26 mouse cellular contexts compared by ENCODE assay signal in genomic region chr2:148634466-148634865, GRCm38 (mm10). TPM values are rescaled to one million over a fixed set of nuclear protein-coding genes. Genes with fewer than 3 reads are reported as not detected.
DNase-seq lines count a peak whose midpoint lies in the region; ATAC-seq and TF ChIP-seq lines count a peak whose summit lies in the region.
"Had no signal": no experiment of that assay in that cellular context is flagged by ENCODE, and none has a peak within 500 bp of the region (broad histone marks: within the 10 kb centered on the region; RNA-seq: fewer than 3 reads in every experiment).

No protein-coding gene starts in this region.

- no peak overlapping the region for H3K4me2 ChIP-seq in liver, postnatal 0 days (ENCODE audit: low read depth, low read length)
- H3K4me2 ChIP-seq: forebrain, embryonic 13.5 days; hindbrain, embryonic 14.5 days; liver, embryonic 15.5 days; neural tube, embryonic 13.5 days; stomach, embryonic 15.5 days had no signal

- no peaks in the 10 kb centered on the region for H3K4me1 ChIP-seq in liver, postnatal 0 days (ENCODE audit: insufficient read depth)
- H3K4me1 ChIP-seq: forebrain, embryonic 13.5 days; limb, embryonic 10.5 days; liver, embryonic 15.5 days; neural tube, embryonic 13.5 days; stomach, embryonic 15.5 days had no signal

- TF ChIP-seq EP300 in liver, postnatal 0 days (IDR thresholded peaks at IDR 0.05; ENCODE audit: low read depth), result no peak

- H3K9me3 ChIP-seq in liver, postnatal 0 days (ENCODE audit: low read length), result no peaks in the 10 kb centered on the region
- H3K9me3 ChIP-seq: forebrain, embryonic 13.5 days; limb, embryonic 10.5 days; liver, embryonic 15.5 days; neural tube, embryonic 13.5 days; stomach, embryonic 15.5 days had no signal

- WGBS in liver, postnatal 0 days (ENCODE audit: insufficient replicate concordance), result 77% methylated on average over 4 of the region's 4 CpGs

- H3K9ac ChIP-seq in liver, postnatal 0 days (replicated peaks), result no peak overlapping the region
- H3K9ac ChIP-seq: forebrain, embryonic 13.5 days; hindbrain, embryonic 14.5 days; liver, embryonic 15.5 days; neural tube, embryonic 13.5 days; stomach, embryonic 15.5 days had no signal

- no peaks in the 10 kb centered on the region for H3K36me3 ChIP-seq in liver, postnatal 0 days (replicated peaks; ENCODE audit: insufficient read depth, low read length)
- H3K36me3 ChIP-seq: limb, embryonic 10.5 days; liver, embryonic 15.5 days; neural tube, embryonic 13.5 days; stomach, embryonic 15.5 days had no signal

- no peak overlapping the region for H3K27ac ChIP-seq in liver, postnatal 0 days (ENCODE audit: low read depth)
- H3K27ac ChIP-seq: forebrain, embryonic 13.5 days; hindbrain, embryonic 14.5 days; limb, embryonic 10.5 days; liver, embryonic 15.5 days; macrophage; neural tube, embryonic 13.5 days; stomach, embryonic 15.5 days had no signal

- intact Hi-C loops in left cerebral cortex, postnatal 4 days (cut with DNase I), result no loop called here
- intact Hi-C loops in left cerebral cortex, postnatal 25 days (cut with DNase I), result no loop called here

- peak; percentile 98 for ATAC-seq in frontal cortex, adult (ENCODE audit: low TSS enrichment)
- no peak for ATAC-seq in liver, postnatal 0 days
- ATAC-seq: forebrain, embryonic 13.5 days; inflammation-experienced regulatory T-cells, adult 6 months; midbrain, embryonic 16.5 days had no signal

- TF ChIP-seq CTCF in liver, postnatal 0 days (IDR thresholded peaks at IDR 0.05; ENCODE audit: low read depth), result no peak

- no peak for DNase-seq in frontal cortex, postnatal 14 days (ENCODE audit: low spot score in 2 of 2)
- DNase-seq in left cerebral cortex, adult 18-20 months (ENCODE audit: low spot score in 2 of 2), result peak; percentile 31 to 35
- DNase-seq in left cerebral cortex, postnatal 4 days, result no peak
- DNase-seq in left cerebral cortex, postnatal 25 days (ENCODE audit: low spot score in 2 of 2), result peak; percentile 35 to 93
- no peak for DNase-seq in liver, postnatal 0 days
- DNase-seq in T-cell, adult 2 months (ENCODE audit: low spot score), result no peak
- DNase-seq: adrenal gland, postnatal 14 days; cerebellum, adult 9-10 months; heart, postnatal 4 days; kidney, adult 18-20 months; kidney, postnatal 4 days; liver; retina, postnatal 1 day; thymus, adult 18-20 months; thymus, postnatal 36 days had no signal

- H3K4me3 ChIP-seq in liver, postnatal 0 days (ENCODE audit: low read depth, low read length), result no peak overlapping the region
- H3K4me3 ChIP-seq: forebrain, embryonic 13.5 days; limb, embryonic 10.5 days; liver, embryonic 15.5 days; myocyte; neural tube, embryonic 13.5 days; stomach, embryonic 15.5 days had no signal

- no peaks in the 10 kb centered on the region for H3K27me3 ChIP-seq in liver, postnatal 0 days (ENCODE audit: insufficient read depth, low read length)
- H3K27me3 ChIP-seq: forebrain, embryonic 13.5 days; liver, embryonic 15.5 days; neural tube, embryonic 13.5 days; stomach, embryonic 15.5 days had no signal

RNA-seq across cellular contexts. Expression of gene Nxt1, which starts 37.9 kb away (rescaled TPM):
- total RNA-seq in left cerebral cortex, adult 18-20 months (2021), result 10 to 100 TPM; 12.9 to 15.9 TPM
- 10 to 100 TPM; 11.4 to 12.6 TPM for total RNA-seq in left cerebral cortex, postnatal 4 days (2021)
- 10 to 100 TPM; 11.6 to 13.5 TPM for total RNA-seq in left cerebral cortex, postnatal 25 days (2021)
- polyA plus RNA-seq in liver, postnatal 0 days (2015; fragmentation: Nextera tagmentation; extraction: Ambion mirVana), result 37.4 and 39.8 TPM in 2 replicates

RNA-seq across cellular contexts. Expression of gene Gzf1, which starts 46.4 kb away (rescaled TPM):
- total RNA-seq in left cerebral cortex, adult 18-20 months (2021), result 10 to 100 TPM; 29.5 to 31.5 TPM
- total RNA-seq in left cerebral cortex, postnatal 4 days (2021), result 10 to 100 TPM; 21.2 to 21.6 TPM
- total RNA-seq in left cerebral cortex, postnatal 25 days (2021), result 10 to 100 TPM; 28.9 to 30.9 TPM
- polyA plus RNA-seq in liver, postnatal 0 days (2015; fragmentation: Nextera tagmentation; extraction: Ambion mirVana), result 14.3 and 15.4 TPM in 2 replicates

Comparison
In these comparisons a context has a peak if more than half of its experiments do, and no peak if none do; other contexts are left out.
1. DNase-seq: peak in left cerebral cortex, adult 18-20 months (2 of 2) and left cerebral cortex, postnatal 25 days (2 of 2); none in frontal cortex, postnatal 14 days (0 of 2), left cerebral cortex, postnatal 4 days (single experiment), liver, postnatal 0 days (single experiment) and T-cell, adult 2 months (single experiment).